Mouse (Mus musculus): Measurements from ENCODE around the gene 4930539E08Rik.

GRCm38 (mm10) chr17:28926866-28927635 is 11.9 kb upstream of the 4930539E08Rik start:
- TF ChIP-seq CTCF (IDR thresholded peaks at IDR 0.05; ENCODE audit: insufficient read depth, low read depth, low read length) (peak; percentile 75), POLR2A (IDR thresholded peaks at IDR 0.05; ENCODE audit: insufficient read depth, low read depth, low read length) (no peak)
